Mouse (Mus musculus) mesoderm, embryonic 11.5 days (tissue): ENCODE results near the gene Adcy10.

Experiments used
- DNase-seq: peaks from one replicate; pipeline ENCODE4 v3.0.0-alpha.2; 2012; ENCODE audit warnings: low read depth, low spot score

Adcy10 gene

DNA sequence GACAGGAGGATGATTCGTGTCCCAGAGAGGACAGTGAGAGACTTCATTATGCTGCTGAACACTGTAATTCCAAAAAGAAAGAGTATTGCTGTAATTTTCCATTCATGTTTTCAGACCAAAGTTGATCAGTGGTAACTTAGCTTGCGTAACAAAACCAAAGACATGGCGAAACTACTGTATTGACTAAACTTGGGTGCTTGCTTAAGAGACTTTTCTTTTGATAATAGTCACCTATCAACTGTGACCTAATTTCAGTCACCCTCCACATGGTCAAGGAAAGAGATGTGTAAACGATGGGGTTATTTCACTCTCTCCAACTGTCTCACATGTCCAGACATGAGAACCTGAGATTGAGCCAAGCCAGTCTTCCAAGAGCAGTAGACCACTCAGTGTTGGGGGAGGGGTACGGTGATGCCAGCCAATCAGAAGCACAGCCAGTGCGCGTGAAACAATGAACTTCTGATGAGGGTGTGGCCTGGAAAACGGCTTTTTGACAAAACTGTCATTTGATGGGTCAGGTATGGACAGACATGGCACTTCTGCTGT is at the start of gene Adcy10:
Gene Adcy10 (plus strand): TSS at position 496 of the 546 bp plus-strand sequence.
- no peak for DNase-seq

DNA sequence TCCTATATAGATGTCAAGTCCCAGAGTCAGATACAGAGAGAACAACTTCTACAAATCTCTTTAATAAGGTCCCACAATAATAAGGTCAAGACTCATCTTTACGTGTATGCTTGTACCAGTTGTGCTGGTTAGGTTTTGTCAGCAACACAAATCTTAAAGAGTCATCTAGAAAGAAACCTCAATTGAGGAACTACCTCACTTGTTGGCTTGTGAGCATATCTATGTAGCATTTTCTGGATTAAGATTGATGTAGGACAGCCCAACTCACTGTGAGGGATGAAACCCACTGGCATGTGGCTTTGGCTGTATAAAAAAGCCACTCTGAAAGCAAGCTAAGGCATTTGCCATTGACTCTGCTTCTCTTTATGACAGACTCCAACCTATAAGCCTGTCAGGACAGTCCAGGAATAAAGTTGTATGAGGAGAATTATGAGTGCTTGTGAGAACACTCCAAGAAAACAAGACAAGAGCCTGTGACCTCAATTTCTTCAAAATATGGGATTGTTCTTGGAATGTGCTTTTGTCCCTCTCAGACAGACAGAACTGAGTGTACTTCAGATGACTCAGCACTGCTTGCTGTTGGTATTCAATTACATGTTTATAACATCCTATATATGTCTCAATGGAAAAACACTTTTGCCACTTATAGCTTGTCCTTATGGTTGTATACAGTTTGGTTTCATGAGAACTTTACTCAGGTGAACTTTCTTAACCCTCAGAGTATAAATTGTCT is 46.5 kb upstream of the Adcy10 start:
- no peak for DNase-seq

DNA sequence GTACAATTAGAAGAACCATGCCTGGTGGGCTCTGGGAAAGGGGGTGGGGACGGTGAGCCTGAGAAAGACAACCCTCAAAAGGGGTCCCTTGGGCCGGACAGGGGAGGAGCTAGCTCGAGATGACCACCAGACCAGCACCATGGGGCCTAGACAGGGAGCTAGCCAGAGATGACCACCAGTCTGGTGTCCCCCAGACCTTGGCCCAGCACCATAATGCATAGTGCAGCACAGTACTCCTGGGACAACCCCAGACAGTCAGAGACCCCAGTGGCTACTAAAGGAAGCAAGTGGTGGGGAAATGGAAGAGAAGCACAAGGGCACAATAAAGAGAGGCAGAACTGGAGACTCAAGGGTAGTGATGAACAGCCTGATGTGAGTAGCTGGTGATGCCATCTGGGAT is 44.2 kb upstream of the Adcy10 start:
- DNase-seq, result no peak

DNA sequence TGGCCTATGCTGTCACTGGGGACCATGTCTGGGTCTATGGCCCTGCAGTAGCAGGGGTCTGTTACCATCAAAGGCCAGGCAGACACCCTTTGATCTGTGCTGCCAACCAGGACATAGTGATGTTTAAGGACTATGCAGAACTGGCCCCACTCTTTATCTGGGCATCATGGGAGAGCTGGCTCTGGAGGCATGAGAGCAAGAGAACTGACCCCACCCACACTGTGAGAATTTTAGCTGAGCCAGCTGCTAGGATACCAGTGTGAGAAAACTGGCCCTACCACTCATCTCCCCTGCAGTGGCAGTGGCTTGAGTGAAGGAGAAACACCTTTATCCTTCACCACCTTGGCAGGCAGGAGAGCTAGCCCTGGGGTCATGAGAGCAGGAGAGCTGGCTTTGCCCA is 43.8 kb upstream of the Adcy10 start:
- DNase-seq, result no peak

DNA sequence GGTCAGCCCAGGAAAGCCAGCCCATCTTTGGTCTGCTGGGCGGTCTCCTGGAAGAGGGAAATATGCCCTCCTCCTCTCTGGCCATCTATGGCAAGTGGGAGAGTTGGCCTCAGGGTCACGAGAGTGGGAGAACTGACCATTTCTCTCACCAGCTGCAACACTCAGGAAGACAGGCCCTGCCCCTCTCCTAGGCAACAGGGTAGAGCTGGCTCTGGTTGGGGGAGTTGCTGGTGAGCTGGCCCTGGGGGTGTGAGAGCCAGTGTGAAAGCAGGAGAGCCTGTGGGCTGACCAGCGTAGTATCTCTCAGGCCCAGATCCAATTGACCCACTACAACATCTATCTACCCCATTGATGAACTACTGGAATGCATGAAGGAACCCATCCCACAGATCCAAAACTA is 43.3 kb upstream of the Adcy10 start:
- no peak for DNase-seq

DNA sequence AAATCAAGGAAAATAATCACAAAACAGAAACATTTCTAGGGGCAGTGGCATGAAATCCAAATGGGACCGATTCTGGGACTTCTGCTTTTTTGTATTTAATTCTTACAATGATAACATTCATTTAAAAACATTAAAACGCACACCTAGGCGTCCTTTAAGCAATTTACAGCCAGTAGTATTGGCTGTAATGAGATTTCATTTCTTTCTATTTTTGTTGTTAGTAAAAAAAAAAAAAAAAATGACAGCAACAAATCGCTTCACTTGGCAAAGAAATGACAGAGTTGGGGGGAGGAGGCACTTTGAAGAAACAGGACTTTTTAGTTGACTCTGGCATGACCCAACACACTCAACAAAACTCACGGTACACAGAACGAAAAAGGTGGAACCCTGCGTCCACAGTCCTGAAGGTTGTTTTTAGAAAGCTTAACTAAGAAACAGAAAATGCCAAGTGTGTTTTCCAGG is 25.9 kb upstream of the Adcy10 start:
- DNase-seq, result no peak

DNA sequence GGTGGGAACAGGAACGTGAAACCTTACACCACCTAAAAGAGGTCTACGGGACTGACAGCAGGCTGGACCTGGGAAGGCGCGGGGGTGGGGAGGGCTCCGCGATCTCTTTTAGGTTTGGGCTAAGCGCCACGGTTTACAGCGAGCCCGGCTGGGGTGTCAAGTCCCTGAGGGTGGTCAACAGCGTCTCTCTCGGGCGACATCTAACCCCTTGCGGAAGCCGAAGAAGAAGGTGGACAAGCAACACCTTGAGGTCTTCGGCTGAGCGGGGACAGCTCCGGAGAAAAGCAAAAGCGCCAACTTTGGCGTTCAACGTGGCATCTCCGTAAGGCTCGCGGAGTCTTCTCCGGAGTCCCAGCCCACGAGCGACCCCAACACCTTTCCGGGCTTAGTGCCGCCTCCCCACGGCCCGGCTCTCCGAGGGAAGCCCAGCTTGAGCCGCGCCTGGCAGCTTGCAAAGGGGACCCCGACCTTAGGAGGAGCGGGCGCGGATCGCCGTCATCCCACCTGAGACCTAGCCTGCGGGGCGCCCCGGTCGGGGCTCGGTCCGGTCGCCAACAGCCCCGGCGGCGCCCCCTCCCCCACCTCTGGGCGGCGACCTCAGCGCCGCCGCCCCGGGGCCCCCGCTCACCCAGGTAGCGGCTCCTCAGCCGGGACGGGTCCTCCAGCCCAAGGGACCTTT is 25.3 kb upstream of the Adcy10 start:
- peak; percentile 45 for DNase-seq

DNA sequence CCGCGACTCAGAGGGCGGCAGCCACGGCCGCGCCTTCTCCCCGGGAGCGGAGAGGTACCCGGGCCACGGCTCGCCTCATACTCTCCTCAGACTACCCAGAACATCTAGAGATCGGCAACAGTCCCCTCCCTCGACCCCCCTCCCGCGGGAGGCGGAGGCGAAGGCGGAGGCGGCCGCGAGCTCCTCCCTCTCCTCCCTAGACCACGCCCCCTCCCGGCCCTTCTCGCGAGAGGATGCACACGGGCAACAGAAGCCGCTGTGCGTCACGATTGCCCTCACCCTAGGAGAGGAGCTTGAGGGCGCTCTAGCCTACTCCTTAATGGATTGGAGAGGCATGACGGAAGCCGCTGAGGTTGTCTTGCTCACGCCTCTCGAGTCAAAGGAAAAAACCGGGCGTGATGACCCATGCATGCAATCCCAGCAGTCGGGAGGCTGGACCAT is 24.6 kb upstream of the Adcy10 start, which contains the start of the genes Dcaf6 and Mpc2:
Gene Dcaf6 (minus strand): TSS at position 116 of the 441 bp plus-strand sequence.
Gene Mpc2 (plus strand): TSS at position 278 of the 441 bp plus-strand sequence.
- peak; percentile 98 for DNase-seq

DNA sequence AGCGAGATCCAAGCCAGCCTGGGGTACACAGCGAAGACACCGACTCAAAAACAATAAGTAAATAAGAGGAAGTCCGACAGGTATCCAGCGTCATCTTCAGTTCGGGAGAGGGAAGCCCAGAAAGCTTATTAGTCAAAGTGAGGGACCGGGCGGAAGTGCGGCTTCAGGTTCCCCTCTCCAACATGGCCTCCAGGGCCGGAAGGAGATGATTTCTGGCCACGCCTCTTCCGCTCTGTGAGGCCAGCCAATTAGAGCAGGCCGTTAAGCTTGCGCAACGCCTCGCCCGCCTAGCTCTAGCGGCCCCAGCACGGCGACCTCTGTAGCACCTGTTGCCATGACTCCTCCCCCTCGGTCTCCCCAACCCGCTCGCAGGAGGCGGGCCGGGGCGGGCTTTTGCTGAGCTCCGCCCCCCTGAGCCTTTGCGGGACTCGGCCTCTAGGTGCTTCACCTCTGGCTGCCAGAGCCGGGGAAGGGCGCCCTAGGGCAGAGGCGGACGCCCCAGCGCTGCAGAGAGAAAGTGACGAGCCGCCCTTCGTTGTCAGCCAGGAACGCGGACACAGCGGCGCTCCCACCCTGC is 24.1 kb upstream of the Adcy10 start:
- DNase-seq, result peak; percentile 99

DNA sequence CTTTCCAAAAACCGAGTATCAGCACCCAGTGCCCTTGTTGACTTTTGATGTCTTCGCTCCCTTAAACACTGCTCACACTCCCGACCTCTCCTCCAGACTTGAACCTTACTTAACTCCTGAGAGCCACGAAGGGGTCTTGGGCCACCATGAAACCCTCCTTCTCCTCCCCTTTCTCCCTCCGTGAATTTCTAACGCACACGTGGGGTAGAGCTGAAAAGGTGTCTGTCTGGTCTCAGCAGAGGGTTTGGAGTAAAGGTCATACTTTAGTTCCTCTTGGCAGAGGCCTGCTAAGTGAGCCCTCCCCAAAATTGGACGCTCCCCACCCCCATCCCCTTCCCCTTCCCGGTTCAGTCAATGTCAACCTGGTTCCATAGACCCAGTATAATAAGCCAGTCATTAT is 23.3 kb upstream of the Adcy10 start:
- DNase-seq, result no peak

DNA sequence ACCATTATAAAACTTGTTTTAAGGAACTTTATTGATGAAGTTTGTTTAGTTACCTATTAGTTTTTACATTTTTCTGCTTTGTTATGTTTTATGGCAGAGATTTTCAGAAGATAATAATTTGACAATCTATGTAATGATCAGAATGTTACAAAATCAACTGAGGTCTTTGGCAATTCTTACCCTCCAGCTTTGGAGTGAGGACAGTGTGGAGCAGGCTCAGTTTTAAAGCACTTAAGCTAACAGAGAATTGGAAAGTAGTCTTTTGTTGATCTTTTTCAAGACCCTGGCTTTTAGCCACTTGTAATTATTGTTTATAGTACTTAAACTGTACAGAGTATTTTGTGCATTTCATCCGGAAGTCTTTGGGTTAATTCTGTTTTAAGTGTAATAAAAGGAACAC is 22.1 kb upstream of the Adcy10 start:
- no peak for DNase-seq

DNA sequence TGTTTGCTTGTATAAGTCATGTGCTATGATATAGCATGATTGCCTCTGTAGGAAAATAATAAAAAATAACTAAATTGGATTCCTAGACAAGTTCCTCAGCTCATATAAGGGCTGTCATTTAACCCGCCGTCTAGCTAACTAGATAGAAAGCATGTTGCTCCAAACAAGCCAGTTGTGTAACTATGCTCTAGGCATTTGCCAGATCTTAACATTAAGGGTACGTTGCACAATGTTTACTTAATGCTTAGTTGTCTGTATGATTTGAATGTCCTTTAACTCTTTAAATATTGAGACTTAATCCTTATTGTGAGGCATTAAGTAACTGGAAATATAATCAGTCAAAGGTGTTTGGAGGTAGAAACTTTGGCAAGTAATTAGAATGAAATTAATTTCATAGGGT is 20.4 kb upstream of the Adcy10 start:
- DNase-seq, result no peak

DNA sequence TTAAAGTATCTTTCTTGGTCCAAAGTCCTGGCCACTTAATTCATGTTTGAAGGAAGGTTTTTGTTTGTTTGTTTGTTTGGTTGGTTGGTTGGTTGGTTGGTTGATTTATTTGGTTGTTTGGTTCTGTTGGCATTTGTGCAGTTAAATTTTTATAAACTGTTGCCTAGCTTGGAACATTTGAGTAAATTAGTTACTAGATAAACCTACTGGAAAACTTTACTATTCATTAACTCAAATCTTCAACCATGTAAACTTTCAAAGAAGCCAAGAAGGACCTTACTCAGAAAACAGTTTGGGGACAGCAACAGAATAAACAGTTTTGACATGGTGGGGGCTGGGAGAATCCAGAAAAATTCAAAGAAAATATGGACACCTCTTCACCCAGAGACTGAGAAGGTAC is 16.0 kb upstream of the Adcy10 start:
- no peak for DNase-seq

DNA sequence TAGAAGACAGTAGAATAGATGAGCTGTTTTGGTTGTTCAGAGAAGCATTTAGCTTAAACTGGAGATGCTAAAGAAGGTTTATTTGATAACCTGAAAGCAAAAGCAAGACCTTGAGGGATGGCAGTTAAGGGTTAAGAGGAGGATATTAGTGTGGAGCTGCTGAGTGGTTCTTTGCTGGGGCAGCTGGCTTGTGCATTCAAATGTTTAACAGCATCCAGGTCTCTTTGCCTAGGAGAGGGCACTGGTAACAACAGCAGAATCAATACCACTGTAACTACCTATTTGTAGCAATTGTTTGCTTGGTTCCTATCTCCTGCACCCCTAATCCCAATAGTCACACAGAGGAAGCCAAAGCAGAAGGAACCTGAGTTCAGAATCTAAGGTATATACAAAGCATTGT is 15.3 kb upstream of the Adcy10 start:
- DNase-seq, result no peak

DNA sequence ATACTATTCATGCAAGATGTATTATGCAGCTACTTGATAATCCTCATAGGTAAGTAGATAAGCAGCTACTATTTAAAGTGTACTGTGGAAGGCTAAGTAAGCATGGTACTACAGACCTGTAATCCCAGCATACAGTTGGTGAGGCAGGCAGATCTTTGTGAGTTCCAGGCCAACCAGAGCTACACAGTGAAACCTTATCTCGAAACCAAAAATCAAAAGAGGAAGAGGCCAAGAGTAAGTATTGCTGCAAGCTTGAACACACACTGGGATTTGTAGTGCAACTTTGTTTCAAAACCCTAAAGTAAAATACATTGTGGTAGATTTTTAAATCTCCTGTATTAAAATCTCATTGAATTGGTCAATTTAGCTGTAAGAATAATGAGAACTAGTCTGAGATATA is 13.5 kb upstream of the Adcy10 start:
- DNase-seq, result no peak

DNA sequence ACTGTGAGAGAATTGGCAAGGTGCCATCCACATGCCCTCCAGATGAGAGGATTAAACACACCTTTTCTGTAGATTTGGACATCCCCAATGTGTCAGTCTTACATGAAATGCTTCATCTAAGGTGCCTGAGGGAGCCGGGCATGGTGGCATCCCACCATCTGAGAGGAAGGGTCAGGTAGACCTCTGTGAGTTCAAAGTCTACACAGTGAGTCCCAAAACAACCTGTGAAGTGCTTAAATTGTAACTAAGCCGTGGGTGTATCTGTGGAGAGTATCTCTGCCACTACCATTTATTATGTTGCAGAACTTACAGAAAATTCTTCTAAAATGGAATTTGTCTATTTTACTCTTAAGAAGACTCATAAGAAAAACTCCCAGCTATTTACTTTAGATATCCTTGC is 1.1 kb downstream of the Adcy10 start:
- no peak for DNase-seq

DNA sequence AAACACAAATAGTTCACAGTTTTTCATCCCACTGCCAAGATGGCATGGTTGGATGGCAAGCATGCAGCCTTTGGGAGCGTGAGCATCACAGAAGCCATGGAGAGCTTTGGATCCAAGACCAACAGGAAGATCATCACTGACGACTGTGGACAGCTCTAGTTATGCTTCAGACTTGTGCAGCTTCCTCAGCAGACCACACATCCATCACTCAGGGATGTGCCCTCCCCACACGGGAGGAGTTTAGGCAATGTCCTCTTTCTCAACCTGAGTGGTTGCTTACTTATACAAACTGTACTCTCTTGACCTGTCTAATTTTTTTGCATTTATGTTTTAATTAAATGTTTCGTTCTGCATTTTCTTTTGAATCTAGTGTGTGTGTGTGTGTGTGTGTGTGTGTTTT is 4.2 kb downstream of the Adcy10 start:
- DNase-seq, result no peak

DNA sequence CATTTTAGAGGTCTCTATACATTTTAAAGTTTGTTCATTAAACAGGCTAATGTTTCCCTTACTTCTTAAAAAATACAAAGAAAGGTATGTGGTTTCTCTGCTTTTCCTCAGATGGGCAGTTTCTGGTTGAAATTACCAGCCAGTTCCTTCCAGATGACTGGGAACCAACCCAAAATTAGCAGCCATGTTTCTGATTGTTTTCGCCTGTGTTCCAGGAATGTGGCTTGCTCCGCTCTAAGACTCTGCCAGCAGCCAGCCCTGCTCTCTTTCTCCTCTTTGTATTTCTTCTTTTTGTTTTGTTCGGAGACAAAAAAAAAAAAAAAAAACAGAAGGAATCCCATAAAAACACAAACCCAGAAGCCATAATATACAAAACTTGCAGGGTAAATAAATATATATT is 13.9 kb downstream of the Adcy10 start:
- no peak for DNase-seq

DNA sequence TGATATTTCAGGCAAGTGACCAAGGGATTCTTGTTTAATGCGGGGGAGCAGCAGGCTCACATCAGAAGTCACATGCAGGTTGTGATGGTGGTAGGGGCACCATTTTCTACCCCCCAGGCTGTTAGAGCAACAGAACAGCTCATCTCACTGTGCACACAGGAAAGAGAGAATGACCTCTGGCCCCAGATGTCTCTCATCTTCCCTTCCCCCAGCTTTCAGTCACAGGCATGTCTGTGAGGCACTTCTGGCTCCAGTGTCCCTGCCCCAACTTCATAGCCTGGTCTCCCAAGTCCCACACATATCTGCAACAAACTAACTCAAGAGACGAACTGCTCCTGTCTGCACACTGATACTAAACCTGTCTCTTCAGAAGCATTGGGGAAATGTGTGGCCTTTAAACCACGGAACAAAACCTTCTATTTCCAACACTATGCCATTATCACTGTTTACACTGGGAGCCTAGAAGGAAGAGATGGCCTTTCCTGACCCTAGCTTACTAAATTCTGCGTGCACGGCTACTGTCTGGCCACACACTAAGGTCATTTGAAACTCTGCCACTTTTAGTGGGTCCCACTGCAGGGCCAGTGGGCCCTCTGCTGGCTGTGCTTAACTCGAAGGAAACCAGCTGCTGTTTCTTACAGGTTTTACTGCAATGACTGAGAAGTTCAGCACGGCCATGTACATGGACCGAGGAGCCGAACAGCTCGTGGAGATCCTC is 18.5 kb downstream of the Adcy10 start:
- peak; percentile 28 for DNase-seq

DNA sequence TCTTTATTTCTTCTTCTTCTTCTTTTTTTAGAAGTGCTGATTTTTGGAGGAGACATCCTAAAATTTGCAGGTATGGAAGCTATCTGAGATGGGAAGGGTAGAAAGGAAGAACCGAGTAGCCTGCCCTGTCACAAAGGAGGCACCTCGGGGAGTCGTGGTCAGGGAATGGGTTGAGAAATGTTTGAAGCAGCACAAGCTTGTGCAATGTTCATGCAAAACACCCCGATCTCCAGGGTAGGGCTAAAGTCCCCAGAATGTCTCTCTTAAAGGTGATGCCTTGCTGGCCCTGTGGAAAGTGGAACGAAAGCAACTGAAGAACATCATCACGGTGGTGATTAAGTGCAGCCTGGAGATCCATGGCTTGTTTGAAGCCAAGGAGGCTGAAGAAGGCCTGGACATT is 21.3 kb downstream of the Adcy10 start:
- no peak for DNase-seq

DNA sequence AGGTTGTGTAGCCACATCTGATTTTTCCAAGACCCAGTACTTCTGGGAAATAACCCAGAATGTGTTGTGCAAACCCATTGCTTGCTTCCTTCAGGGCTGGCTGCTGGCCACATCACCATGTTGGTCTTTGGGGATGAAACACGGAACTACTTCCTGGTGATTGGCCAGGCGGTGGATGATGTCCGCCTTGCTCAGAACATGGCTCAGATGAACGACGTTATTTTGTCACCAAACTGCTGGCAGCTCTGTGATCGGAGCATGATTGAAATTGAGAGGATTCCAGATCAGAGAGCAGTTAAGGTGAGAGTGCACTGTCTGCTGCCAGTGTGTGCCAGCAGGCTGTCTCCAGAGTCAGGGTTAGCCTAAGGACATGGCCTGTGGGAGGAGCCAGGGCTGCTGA is 25.2 kb downstream of the Adcy10 start:
- no peak for DNase-seq

DNA sequence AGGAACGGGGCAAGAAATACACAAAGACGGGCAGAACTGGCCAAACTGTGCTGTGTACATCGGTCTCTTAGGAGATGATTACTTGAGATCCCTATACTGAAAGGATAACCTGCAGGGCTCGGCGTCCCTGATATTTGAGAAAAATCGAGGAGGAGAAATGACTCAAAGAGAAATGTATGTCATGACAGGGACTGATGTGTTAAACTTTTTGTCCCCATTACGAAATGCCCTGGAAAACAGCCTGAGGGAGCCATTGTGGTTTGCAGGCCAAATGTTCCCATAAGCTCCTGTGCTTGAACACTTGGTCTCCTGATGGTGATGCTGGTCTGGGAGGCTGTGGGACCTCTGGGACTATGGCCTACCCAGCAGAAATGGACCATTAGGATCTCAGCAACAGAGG is 35.7 kb downstream of the Adcy10 start:
- no peak for DNase-seq
